Mouse (Mus musculus): ENCODE data around the gene Gli1. TPM values are rescaled to one million over a fixed set of nuclear protein-coding genes. Genes with fewer than 3 reads are reported as not detected.

The Gli1 gene
- polyA plus RNA-seq, 1 experiment, result 19.8 TPM

GRCm38 (mm10) chr10:127355336-127355735 is 13.6 kb upstream of the Gli1 start:
- Histone ChIP-seq H3K4me3 (ENCODE audit: low read depth, low read length) (no peak overlapping the region), H3K27ac (ENCODE audit: insufficient read depth, low read length) (no peak overlapping the region), H3K4me1 (ENCODE audit: control insufficient read depth, insufficient read depth, low read length) (no peaks in the 10 kb centered on the region), H3K27me3 (ENCODE audit: control insufficient read depth, insufficient read depth, low read length, poor library complexity, severe bottlenecking) (no peaks in the 10 kb centered on the region), H3K36me3 (ENCODE audit: control insufficient read depth, insufficient read depth, low read length, poor library complexity, severe bottlenecking) (no peaks in the 10 kb centered on the region), H3K9me3 (replicated peaks; ENCODE audit: control insufficient read depth, insufficient read depth, low read length, poor library complexity, severe bottlenecking) (no peaks in the 10 kb centered on the region), H3K9ac (ENCODE audit: low read depth, poor library complexity, severe bottlenecking) (no peak overlapping the region)
- TF ChIP-seq POLR2A (IDR thresholded peaks at IDR 0.05; ENCODE audit: insufficient read depth, low read length) (no peak), CTCF (IDR thresholded peaks at IDR 0.05; ENCODE audit: low read depth, low read length) (no peak), EP300 (IDR thresholded peaks at IDR 0.05; ENCODE audit: insufficient read depth, low read depth, low read length) (no peak)

GRCm38 (mm10) chr10:127353909-127354895 is 12.4 kb upstream of the Gli1 start, which contains the start of gene Inhbe:
Gene Inhbe (minus strand): TSS chr10:127354411.
- H3K27ac ChIP-seq (ENCODE audit: insufficient read depth, low read length), result no peak within 1 kb of the TSS
- H3K27me3 ChIP-seq (ENCODE audit: control insufficient read depth, insufficient read depth, low read length, poor library complexity, severe bottlenecking), result no peaks in the 10 kb centered on the region
- no peak within 1 kb of the TSS for H3K9ac ChIP-seq (ENCODE audit: low read depth, poor library complexity, severe bottlenecking)
- H3K9me3 ChIP-seq (replicated peaks; ENCODE audit: control insufficient read depth, insufficient read depth, low read length, poor library complexity, severe bottlenecking), result no peaks in the 10 kb centered on the region
- H3K4me3 ChIP-seq (ENCODE audit: low read depth, low read length), result no peak within 1 kb of the TSS
- H3K4me1 ChIP-seq (ENCODE audit: control insufficient read depth, insufficient read depth, low read length), result no peaks in the 10 kb centered on the region
- no peak for TF ChIP-seq POLR2A (IDR thresholded peaks at IDR 0.05; ENCODE audit: insufficient read depth, low read length)
- TF ChIP-seq CTCF (IDR thresholded peaks at IDR 0.05; ENCODE audit: low read depth, low read length), result peak; percentile 26
- H3K36me3 ChIP-seq (ENCODE audit: control insufficient read depth, insufficient read depth, low read length, poor library complexity, severe bottlenecking), result no peaks in the 10 kb centered on the region

GRCm38 (mm10) chr10:127352766-127353165 is 11.0 kb upstream of the Gli1 start:
- TF ChIP-seq POLR2A (IDR thresholded peaks at IDR 0.05; ENCODE audit: insufficient read depth, low read length) (no peak), EP300 (IDR thresholded peaks at IDR 0.05; ENCODE audit: insufficient read depth, low read depth, low read length) (no peak)
- no peak overlapping the region for H3K4me3 ChIP-seq (ENCODE audit: low read depth, low read length)
- no peaks in the 10 kb centered on the region for H3K27me3 ChIP-seq (ENCODE audit: control insufficient read depth, insufficient read depth, low read length, poor library complexity, severe bottlenecking)
- no peak overlapping the region for H3K27ac ChIP-seq (ENCODE audit: insufficient read depth, low read length)
- no peaks in the 10 kb centered on the region for H3K4me1 ChIP-seq (ENCODE audit: control insufficient read depth, insufficient read depth, low read length)
- no peaks in the 10 kb centered on the region for H3K9me3 ChIP-seq (replicated peaks; ENCODE audit: control insufficient read depth, insufficient read depth, low read length, poor library complexity, severe bottlenecking)
- H3K36me3 ChIP-seq (ENCODE audit: control insufficient read depth, insufficient read depth, low read length, poor library complexity, severe bottlenecking), result no peaks in the 10 kb centered on the region
- H3K9ac ChIP-seq (ENCODE audit: low read depth, poor library complexity, severe bottlenecking), result no peak overlapping the region

GRCm38 (mm10) chr10:127352187-127352586 is 10.4 kb upstream of the Gli1 start:
- H3K27me3 ChIP-seq (ENCODE audit: control insufficient read depth, insufficient read depth, low read length, poor library complexity, severe bottlenecking), result no peaks in the 10 kb centered on the region
- no peak overlapping the region for H3K27ac ChIP-seq (ENCODE audit: insufficient read depth, low read length)
- no peak overlapping the region; the same call in 1 of the 2 replicates for H3K4me3 ChIP-seq (ENCODE audit: low read depth, low read length)
- no peaks in the 10 kb centered on the region for H3K4me1 ChIP-seq (ENCODE audit: control insufficient read depth, insufficient read depth, low read length)
- H3K36me3 ChIP-seq (ENCODE audit: control insufficient read depth, insufficient read depth, low read length, poor library complexity, severe bottlenecking), result no peaks in the 10 kb centered on the region
- H3K9ac ChIP-seq (ENCODE audit: low read depth, poor library complexity, severe bottlenecking), result peak overlapping the region; percentile 16; the same call in 1 of the 2 replicates
- TF ChIP-seq CTCF (IDR thresholded peaks at IDR 0.05; ENCODE audit: low read depth, low read length) (no peak), POLR2A (IDR thresholded peaks at IDR 0.05; ENCODE audit: insufficient read depth, low read length) (no peak), EP300 (IDR thresholded peaks at IDR 0.05; ENCODE audit: insufficient read depth, low read depth, low read length) (no peak)
- no peaks in the 10 kb centered on the region for H3K9me3 ChIP-seq (replicated peaks; ENCODE audit: control insufficient read depth, insufficient read depth, low read length, poor library complexity, severe bottlenecking)

- TF ChIP-seq EP300 (IDR thresholded peaks at IDR 0.05; ENCODE audit: insufficient read depth, low read depth, low read length) (no peak), CTCF (IDR thresholded peaks at IDR 0.05; ENCODE audit: low read depth, low read length) (no peak), POLR2A (IDR thresholded peaks at IDR 0.05; ENCODE audit: insufficient read depth, low read length) (no peak)
- peak overlapping the region; percentile 16; the same call in 1 of the 2 replicates for H3K9ac ChIP-seq (ENCODE audit: low read depth, poor library complexity, severe bottlenecking)
- H3K27me3 ChIP-seq (ENCODE audit: control insufficient read depth, insufficient read depth, low read length, poor library complexity, severe bottlenecking), result no peaks in the 10 kb centered on the region
- no peaks in the 10 kb centered on the region for H3K36me3 ChIP-seq (ENCODE audit: control insufficient read depth, insufficient read depth, low read length, poor library complexity, severe bottlenecking)
- no peaks in the 10 kb centered on the region for H3K4me1 ChIP-seq (ENCODE audit: control insufficient read depth, insufficient read depth, low read length)
- H3K27ac ChIP-seq (ENCODE audit: insufficient read depth, low read length), result no peak overlapping the region
- H3K9me3 ChIP-seq (replicated peaks; ENCODE audit: control insufficient read depth, insufficient read depth, low read length, poor library complexity, severe bottlenecking), result no peaks in the 10 kb centered on the region
- peak overlapping the region; percentile 20; the same call in 1 of the 2 replicates for H3K4me3 ChIP-seq (ENCODE audit: low read depth, low read length)
These were observed 9.9 kb upstream of the Gli1 start for GRCm38 (mm10) chr10:127351719-127352118.

- peak overlapping the region; percentile 6; the same call in 1 of the 2 replicates for H3K9ac ChIP-seq (ENCODE audit: low read depth, poor library complexity, severe bottlenecking)
- TF ChIP-seq CTCF (IDR thresholded peaks at IDR 0.05; ENCODE audit: low read depth, low read length) (no peak), EP300 (IDR thresholded peaks at IDR 0.05; ENCODE audit: insufficient read depth, low read depth, low read length) (no peak), POLR2A (IDR thresholded peaks at IDR 0.05; ENCODE audit: insufficient read depth, low read length) (no peak)
- no peak overlapping the region for H3K27ac ChIP-seq (ENCODE audit: insufficient read depth, low read length)
- no peaks in the 10 kb centered on the region for H3K9me3 ChIP-seq (replicated peaks; ENCODE audit: control insufficient read depth, insufficient read depth, low read length, poor library complexity, severe bottlenecking)
- H3K4me1 ChIP-seq (ENCODE audit: control insufficient read depth, insufficient read depth, low read length), result no peaks in the 10 kb centered on the region
- H3K4me3 ChIP-seq (ENCODE audit: low read depth, low read length), result peak overlapping the region; percentile 58
- H3K36me3 ChIP-seq (ENCODE audit: control insufficient read depth, insufficient read depth, low read length, poor library complexity, severe bottlenecking), result no peaks in the 10 kb centered on the region
- H3K27me3 ChIP-seq (ENCODE audit: control insufficient read depth, insufficient read depth, low read length, poor library complexity, severe bottlenecking), result no peaks in the 10 kb centered on the region
These were observed 9.5 kb upstream of the Gli1 start for GRCm38 (mm10) chr10:127351285-127351595.
